Mouse (Mus musculus): ENCODE measurements around the gene Tspo. TPM values are rescaled to one million over a fixed set of nuclear protein-coding genes. Genes with fewer than 3 reads are reported as not detected.

Gene Tspo
- total and polyA plus RNA-seq, 3 experiments: 20.8 to 70.3 (median 42.4) TPM

- in situ Hi-C loops (cut with MboI; ENCODE audit: low pct_ligation_motif_present, low pct_unique_long_range_greater_than_20kb, low sequenced_read_pairs) (loop anchor here (25.0 kb wide), 1 partner anchor 306 kb away; no protein-coding TSS in a partner anchor), dilution Hi-C loops (cut with MboI; ENCODE audit: extremely low pct_ligation_motif_present, extremely low pct_unique_long_range_greater_than_20kb, low sequenced_read_pairs) (no loop called here)
- Histone ChIP-seq H3K4me1 (ENCODE audit: control insufficient read depth in 1 of 2, insufficient read depth in 2 of 2) (no peaks in the 10 kb centered on the region), H3K27ac (ENCODE audit: insufficient read depth, low read depth) (no peak overlapping the region), H3K4me2 (ENCODE audit: insufficient read depth, low read depth, poor library complexity, severe bottlenecking) (no peak overlapping the region), H3K27me3 (replicated peaks) (peaks cover 50% of the 10 kb centered on the region), H3K9ac (ENCODE audit: insufficient read depth, low read depth) (no peak overlapping the region), H3K9me3 (replicated peaks; ENCODE audit: low read length) (peaks cover 16% of the 10 kb centered on the region), H3K79me2 (replicated peaks; ENCODE audit: control insufficient read depth, extremely low read depth, insufficient read depth, poor library complexity, severe bottlenecking) (no peaks in the 10 kb centered on the region), H3K36me3 (replicated peaks in 1 of 2; ENCODE audit: control insufficient read depth in 1 of 2, insufficient read depth in 1 of 2, low read length in 1 of 2) (no peaks in the 10 kb centered on the region), H3K4me3 (replicated peaks in 1 of 3; ENCODE audit: low read depth in 2 of 3, low read length in 2 of 3, poor library complexity in 1 of 3) (no peak overlapping the region)
- DNase-seq (ENCODE audit: extremely low read depth): peak; percentile 72
- TF ChIP-seq MAFK (IDR thresholded peaks at IDR 0.05; ENCODE audit: insufficient replicate concordance, low read length) (no peak), BHLHE40 (IDR thresholded peaks at IDR 0.05; ENCODE audit: low read depth, low read length) (0 out of 2 replicates have a peak, but pooled peaks have one; percentile 20), ZC3H11A (IDR thresholded peaks at IDR 0.05; ENCODE audit: low read depth, low read length) (peak; percentile 61), CTCF (conservative IDR thresholded peaks at IDR 0.05 in 1 of 2, IDR thresholded peaks at IDR 0.05 in 1 of 2; ENCODE audit: low read depth in 2 of 2, low read length in 2 of 2) (peak; percentile 31 to 87), MAX (IDR thresholded peaks at IDR 0.05; ENCODE audit: low read length) (0 out of 2 replicates have a peak, but pooled peaks have one; percentile 36), HCFC1 (IDR thresholded peaks at IDR 0.05; ENCODE audit: low read depth, low read length) (peak; percentile 23; the same call in 1 of the 2 replicates), MYC (IDR thresholded peaks at IDR 0.05; ENCODE audit: low read depth, low read length) (0 out of 2 replicates have a peak, but pooled peaks have one; percentile 17), MAZ (IDR thresholded peaks at IDR 0.05; ENCODE audit: low read depth, low read length) (peak; percentile 46; the same call in 1 of the 2 replicates), RAD21 (IDR thresholded peaks at IDR 0.05; ENCODE audit: low read depth, low read length) (peak; percentile 91), NELFE (IDR thresholded peaks at IDR 0.05; ENCODE audit: low read depth, low read length) (no peak), TCF12 (IDR thresholded peaks at IDR 0.05; ENCODE audit: low read depth, low read length) (0 out of 2 replicates have a peak, but pooled peaks have one; percentile 21), PAX5 (IDR thresholded peaks at IDR 0.05; ENCODE audit: low read length) (no peak), TBP (conservative IDR thresholded peaks at IDR 0.05; ENCODE audit: low read depth, low read length) (no peak), ZNF384 (IDR thresholded peaks at IDR 0.05; ENCODE audit: low read depth, low read length) (no peak), ETS1 (conservative IDR thresholded peaks at IDR 0.05; ENCODE audit: low read depth, low read length) (no peak), MEF2A (IDR thresholded peaks at IDR 0.05; ENCODE audit: borderline replicate concordance, low read depth, low read length) (no peak), CHD2 (IDR thresholded peaks at IDR 0.05; ENCODE audit: low read length) (peak; percentile 81), SMC3 (IDR thresholded peaks at IDR 0.05; ENCODE audit: low read depth, low read length) (peak; percentile 79)
Measured at GRCm38 (mm10) chr15:83518215-83519048, 45.0 kb upstream of the Tspo start.

- H3K27ac ChIP-seq (ENCODE audit: insufficient read depth, low read depth): no peak overlapping the region
- H3K4me3 ChIP-seq (replicated peaks in 1 of 3; ENCODE audit: low read depth in 2 of 3, low read length in 2 of 3, poor library complexity in 1 of 3): no peak overlapping the region
- H3K9me3 ChIP-seq (replicated peaks; ENCODE audit: low read length): peaks cover 16% of the 10 kb centered on the region
- no peak for DNase-seq (ENCODE audit: extremely low read depth)
- TF ChIP-seq SMC3 (IDR thresholded peaks at IDR 0.05; ENCODE audit: low read depth, low read length) (no peak), NRF1 (IDR thresholded peaks at IDR 0.05; ENCODE audit: low read depth, low read length) (no peak), MAZ (IDR thresholded peaks at IDR 0.05; ENCODE audit: low read depth, low read length) (no peak), BHLHE40 (IDR thresholded peaks at IDR 0.05; ENCODE audit: low read depth, low read length) (no peak), GABPA (IDR thresholded peaks at IDR 0.05; ENCODE audit: insufficient replicate concordance, low read depth, low read length) (no peak), TCF12 (IDR thresholded peaks at IDR 0.05; ENCODE audit: low read depth, low read length) (no peak), UBTF (IDR thresholded peaks at IDR 0.05; ENCODE audit: low read depth, low read length) (no peak), ELF1 (IDR thresholded peaks at IDR 0.05; ENCODE audit: low read depth, low read length) (no peak), SIN3A (IDR thresholded peaks at IDR 0.05; ENCODE audit: low read length) (no peak), RAD21 (IDR thresholded peaks at IDR 0.05; ENCODE audit: low read depth, low read length) (no peak), TBP (conservative IDR thresholded peaks at IDR 0.05; ENCODE audit: low read depth, low read length) (no peak)
- H3K27me3 ChIP-seq (replicated peaks): peaks cover 57% of the 10 kb centered on the region
- H3K4me1 ChIP-seq (ENCODE audit: control insufficient read depth in 1 of 2, insufficient read depth in 2 of 2): no peaks in the 10 kb centered on the region
- no peak overlapping the region for H3K9ac ChIP-seq (ENCODE audit: insufficient read depth, low read depth)
- no peaks in the 10 kb centered on the region for H3K36me3 ChIP-seq (replicated peaks in 1 of 2; ENCODE audit: control insufficient read depth in 1 of 2, insufficient read depth in 1 of 2, low read length in 1 of 2)
- H3K79me2 ChIP-seq (replicated peaks; ENCODE audit: control insufficient read depth, extremely low read depth, insufficient read depth, poor library complexity, severe bottlenecking): no peaks in the 10 kb centered on the region
- no peak overlapping the region for H3K4me2 ChIP-seq (ENCODE audit: insufficient read depth, low read depth, poor library complexity, severe bottlenecking)
- dilution Hi-C loops (cut with MboI; ENCODE audit: extremely low pct_ligation_motif_present, extremely low pct_unique_long_range_greater_than_20kb, low sequenced_read_pairs) (no loop called here), in situ Hi-C loops (cut with MboI; ENCODE audit: low pct_ligation_motif_present, low pct_unique_long_range_greater_than_20kb, low sequenced_read_pairs) (loop anchor here (25.0 kb wide), 1 partner anchor 309 kb away; no protein-coding TSS in a partner anchor)
Measured at GRCm38 (mm10) chr15:83520861-83521382, 42.5 kb upstream of the Tspo start.
